Mouse (Mus musculus) right cerebral cortex, adult 2 months (tissue): Measurements from ENCODE around the gene Chpf.

Experiments
- DNase-seq, 2 experiments: peaks; one replicate each; pipeline ENCODE4 v3.0.0; 2021 to 2022; ENCODE audit warnings: low spot score in 2 of 2

The Chpf gene

DNA sequence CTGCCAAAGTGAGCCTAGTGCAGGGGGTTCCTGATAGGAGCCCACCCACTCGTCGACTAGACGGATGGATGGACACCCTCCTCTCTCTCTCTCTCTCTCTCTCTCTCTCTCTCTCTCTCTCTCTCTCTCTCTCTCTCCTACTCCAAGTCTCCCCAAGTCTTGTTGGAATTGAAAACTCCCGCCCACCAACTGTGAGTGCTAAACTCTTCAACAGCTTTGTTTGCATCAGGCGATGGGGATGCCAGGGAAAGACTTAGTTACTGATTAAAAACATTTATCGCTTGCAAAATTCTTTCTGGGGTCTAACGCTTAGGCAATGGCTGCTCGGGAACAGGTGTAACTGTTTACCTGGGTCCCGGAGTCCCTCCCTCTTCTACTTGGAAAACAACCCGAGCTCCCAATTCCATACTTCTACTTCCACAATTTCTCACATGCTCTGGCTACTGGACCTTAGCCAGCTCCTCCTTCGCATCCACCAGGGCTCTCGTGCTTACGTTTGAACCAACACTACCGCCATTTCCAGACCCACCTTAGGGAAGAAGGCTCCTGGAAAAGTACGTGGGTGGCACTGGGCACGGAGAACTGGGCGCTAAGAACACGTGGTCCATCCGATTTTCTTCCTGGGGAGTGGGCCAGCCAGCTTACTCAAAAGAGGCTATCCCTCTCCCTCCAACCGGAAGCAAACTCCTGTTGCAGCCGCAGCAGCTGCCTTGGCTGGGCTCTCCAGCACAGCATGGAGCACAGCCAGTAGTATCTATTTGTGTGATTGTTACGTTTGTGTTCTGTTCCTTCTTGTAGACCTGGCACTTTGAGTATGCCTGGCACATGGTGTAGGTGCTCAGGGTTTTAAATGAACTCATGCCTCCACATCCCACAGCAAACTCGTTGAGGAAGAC, 20.1 kb downstream of the Chpf start:
- peak; percentile 70 to 77 for DNase-seq

DNA sequence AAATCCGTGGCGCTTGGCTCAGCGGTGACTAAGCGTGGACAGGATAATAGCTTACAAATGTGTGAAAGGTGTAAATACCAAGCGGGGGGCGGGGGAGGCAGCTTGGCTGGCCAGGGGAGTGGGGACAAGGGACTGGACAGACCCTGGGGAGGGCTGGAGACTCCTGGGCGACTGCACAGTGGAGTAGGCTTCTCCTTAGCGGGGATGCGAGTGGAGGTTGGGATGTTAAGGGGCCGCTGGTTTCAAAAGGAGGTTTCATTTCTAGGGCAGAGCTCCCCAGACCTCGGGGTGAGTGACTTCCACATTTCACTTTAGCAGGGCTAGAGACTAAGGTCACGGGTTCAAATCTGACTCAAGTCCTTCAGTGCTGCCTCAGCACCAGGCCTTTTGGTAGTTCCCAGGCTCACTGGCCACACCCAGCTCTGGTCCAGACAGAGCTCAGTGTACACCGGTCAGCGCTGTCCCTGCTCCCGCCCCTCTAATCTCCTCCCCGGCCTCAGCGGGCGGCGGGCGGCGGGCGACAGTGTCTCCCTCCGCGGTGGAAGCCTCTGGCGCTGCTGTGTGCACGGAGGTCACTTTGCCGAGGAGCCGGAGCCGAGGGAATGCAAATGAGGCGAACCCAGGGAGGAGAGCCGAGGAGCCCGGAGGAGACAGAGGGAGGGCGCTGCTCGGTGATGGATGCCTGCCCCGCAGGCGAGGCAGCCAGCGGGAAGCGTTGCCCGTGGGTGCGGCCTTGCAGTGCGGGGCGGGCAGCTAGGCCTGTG, 20.9 kb downstream of the Chpf start:
- DNase-seq, result peak; percentile 65 to 71

- DNase-seq, result no peak
Measured at GRCm38 (mm10) chr1:75457710-75458024, 21.4 kb downstream of the Chpf start.

DNA sequence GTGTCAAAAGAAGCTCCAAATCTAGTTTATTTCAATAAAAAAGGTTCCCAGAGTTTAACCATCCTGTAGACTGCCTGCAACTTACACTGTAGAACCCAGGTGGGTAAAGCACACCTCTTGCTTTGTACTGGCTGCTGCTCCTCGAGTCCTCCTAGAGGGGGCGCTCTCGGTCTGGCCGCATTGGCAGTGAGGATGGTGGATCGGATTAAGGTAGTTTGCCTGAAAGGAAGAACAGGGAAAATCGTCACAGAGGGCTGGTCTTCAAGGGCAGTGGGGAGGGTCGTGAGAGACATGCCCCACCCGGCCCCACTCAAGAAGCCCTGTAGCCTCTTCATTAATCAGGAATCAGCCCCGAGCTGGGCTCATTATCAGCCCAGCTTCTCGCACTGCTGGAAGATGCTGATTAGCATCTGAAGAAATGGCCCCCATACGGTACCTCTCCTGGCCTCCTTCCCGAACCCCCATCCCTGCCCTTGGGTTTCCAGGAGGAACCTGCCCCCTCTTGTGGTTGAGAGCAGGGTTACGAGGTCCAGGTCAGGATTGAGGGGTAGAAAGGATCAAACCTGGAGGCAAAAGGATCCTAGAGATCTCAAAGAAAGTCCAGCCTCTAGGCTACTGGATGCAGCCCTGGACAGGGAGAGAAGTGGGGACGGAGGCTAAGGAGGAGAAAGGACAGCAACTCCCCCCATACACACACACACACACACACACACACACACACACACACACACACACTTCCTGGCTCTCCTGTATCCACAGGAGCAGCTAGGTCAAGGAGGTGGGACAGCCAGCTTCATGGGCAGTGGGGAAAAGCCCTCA, 22.2 kb downstream of the Chpf start:
- no peak for DNase-seq

GRCm38 (mm10) chr1:75455948-75456347, 23.2 kb downstream of the Chpf start:
- no peak for DNase-seq

DNA sequence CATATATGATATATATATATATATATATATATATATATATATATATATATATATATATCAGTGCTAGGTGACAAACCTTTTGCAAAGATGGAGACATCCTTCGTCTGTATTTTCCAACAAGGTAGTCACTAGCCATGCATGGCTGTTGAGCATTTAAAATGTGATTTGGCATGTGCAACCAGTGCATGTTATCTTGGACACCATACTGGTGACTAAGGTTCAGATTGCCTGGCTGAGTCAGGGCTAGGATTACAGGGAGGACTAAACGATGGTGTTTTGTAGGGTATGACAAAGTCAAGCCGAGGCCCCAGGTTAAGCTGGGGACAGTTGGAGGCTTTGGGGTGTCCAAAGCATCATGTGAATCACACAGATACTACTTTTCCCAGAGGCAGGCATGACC, 23.7 kb downstream of the Chpf start:
- DNase-seq, result no peak

- DNase-seq, result no peak
Measured at GRCm38 (mm10) chr1:75451900-75452299, 27.2 kb downstream of the Chpf start.

DNA sequence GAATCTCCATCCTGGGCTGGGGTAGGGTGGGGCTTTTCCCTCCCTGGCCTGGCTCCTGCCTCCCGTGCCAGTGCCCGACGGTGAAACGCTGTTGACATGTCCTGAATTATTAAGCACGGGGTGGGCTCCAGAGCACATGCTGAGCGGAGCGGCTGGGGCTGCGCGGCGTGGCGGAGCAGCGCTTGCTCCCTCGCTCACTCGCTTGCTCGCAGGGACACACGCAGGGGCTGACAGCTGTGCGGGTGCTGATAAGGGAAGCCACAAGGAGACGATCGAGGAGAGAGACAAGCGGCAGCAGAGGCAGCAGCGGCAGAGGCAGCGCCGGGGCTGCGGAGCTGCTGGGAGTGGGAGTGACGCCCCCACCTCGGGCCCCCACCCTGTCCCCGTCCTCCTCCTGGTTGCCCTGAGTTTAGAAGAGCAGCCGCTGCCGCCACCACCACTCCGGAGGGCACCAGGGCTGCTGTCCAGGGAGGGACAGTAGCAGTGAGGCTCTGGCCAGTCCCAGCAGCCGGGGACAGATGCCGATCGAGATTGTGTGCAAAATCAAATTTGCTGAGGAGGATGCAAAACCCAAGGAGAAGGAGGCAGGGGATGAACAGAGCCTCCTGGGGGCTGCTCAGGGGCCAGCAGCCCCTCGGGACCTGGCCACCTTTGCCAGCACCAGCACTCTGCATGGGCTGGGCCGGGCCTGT, 28.6 kb downstream of the Chpf start, which contains the start of gene Asic4:
Gene Asic4 (plus strand): TSS at position 123 of the 692 bp plus-strand sequence.
- no peak for DNase-seq

DNA sequence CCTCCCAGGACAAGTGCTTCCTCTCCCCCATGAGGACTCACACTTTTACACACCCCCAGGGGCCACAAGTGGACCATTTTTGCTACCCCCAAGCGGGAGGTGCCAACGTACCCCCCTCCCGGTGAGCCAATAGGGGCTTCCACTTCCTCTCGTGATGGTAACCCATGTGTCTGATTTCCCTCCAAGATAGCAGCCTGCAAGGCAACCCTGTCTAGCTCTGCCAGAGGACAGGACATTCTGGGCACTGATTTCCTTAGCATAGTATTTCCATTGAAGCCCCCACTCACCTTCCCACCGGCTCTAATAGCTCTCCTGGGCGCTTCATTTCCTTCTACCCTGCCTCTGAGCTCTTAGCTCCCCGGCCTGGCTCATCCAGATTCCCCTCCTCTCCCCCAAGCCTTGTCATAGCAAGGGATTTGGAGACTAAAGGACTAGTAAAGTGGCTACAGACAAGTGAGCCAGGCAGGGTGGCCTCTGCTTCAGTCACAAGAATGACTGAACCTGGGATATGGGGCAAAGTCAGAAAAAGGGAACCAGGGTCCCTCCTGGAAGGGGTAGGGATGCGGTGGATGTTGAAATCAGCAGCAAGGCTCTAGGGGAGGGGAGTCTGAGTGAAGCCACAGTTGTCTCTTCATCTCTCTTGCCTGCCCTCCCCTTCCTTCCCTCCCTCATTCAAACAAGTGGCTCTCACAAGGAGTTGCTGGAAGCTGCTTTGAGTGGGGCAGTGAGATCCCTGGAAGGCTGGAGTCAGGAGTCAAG, 29.6 kb downstream of the Chpf start:
- no peak for DNase-seq

- no peak for DNase-seq
Measured at GRCm38 (mm10) chr1:75448937-75449336, 30.2 kb downstream of the Chpf start.

- no peak for DNase-seq
Measured at GRCm38 (mm10) chr1:75448052-75448431, 31.1 kb downstream of the Chpf start.

DNA sequence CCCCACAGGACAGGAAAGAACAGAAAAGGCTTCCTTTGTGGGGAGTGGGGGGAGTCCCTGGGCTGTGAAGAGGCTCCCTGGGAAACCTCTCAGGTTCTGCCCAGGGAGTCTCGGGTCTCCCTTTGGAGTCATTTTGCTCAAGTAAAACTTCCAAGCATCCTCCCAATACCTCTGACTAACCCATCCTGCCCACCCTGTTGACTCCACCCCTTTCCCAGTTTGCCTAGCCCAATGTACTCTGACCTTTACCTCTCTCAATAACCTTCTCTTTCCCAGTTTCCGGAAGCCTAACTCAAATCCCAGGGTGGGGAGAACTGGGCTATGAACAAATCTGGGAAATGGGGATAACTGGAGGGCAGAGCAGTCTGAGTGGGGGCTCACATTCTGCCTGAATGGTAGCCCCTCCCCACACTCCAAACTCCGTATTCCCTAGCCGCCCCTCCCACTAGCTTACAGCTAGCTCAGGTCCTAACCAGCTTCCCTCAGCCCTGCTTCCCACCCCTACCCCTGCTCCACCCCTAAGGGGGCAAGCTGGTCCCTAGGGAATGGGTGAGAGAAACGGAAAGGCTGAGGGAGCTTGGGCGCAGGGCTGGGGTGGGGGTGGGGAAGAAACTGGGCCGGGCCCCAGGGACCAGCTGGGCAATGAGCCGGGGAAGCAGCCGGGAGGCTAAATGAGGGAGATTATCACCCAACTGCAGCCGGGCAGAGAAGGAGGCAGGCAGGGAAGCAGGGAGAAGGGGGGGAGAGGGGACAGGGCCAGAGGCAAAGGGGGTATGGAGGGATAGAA, 31.6 kb downstream of the Chpf start:
- no peak for DNase-seq

GRCm38 (mm10) chr1:75446656-75447055, 32.5 kb downstream of the Chpf start:
- no peak for DNase-seq

DNA sequence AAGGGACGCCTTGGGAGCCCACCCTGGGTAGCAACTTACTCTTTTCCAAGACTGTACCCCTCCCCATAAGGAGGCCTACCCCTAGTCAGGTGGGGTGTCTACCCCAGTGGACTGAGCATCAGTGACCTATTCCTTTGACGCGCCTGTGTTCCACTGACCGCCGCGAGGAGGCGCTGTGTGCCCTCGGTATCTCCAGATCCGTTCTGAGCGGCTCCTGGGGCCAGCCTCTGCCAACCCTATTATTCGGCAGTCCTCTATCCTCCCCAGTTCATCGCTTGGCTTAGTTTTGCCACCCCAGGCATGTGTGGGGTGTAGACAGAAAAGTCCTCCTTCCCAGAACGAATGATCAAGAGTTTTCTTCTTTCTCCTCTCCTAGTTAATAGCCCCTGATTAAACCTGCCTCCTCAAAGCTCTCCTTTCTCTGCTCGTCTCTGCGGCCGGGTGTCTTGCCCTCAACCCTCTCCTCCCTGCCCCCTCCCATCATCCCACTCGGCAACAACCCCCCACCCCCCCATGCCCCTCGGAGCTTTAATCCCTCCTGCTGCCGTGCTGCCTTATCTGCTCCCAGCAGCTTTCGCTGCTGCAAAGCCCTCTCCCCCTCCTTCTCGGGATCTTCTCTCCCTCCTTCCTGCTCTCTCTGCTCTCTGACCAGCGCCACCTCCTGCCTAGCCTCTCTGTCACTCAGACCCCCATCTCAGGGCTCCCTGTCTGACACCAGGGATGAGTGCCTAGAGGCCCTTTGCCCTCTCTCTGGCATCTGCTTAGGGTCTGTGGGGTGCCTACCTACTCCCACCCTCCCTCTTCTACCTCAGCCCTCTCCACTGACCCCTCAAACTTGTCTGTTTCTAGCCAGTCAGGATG, 33.1 kb downstream of the Chpf start:
- DNase-seq, result peak; percentile 73 to 80

GRCm38 (mm10) chr1:75445141-75445701, 33.9 kb downstream of the Chpf start:
- DNase-seq, result peak; percentile 61 to 67

- no peak for DNase-seq
Measured at GRCm38 (mm10) chr1:75444208-75444607, 34.9 kb downstream of the Chpf start.

GRCm38 (mm10) chr1:75443247-75444024, 35.7 kb downstream of the Chpf start:
- DNase-seq, result no peak

GRCm38 (mm10) chr1:75442811-75443210, 36.3 kb downstream of the Chpf start:
- no peak for DNase-seq
